Mouse (Mus musculus): ENCODE data around the gene Ufsp2. TPM values are rescaled to one million over a fixed set of nuclear protein-coding genes. Genes with fewer than 3 reads are reported as not detected.

The Ufsp2 gene
- 73.2 and 73.5 TPM in 2 replicates for polyA plus RNA-seq (2021; fragmentation: Nextera tagmentation)
- long read RNA-seq, experiment 1, transcript Ufsp2-201 (12 exons, 1,640 nt): major isoform, 32 of 81 reads
- long read RNA-seq, experiment 1, transcript Ufsp2-204 (11 exons, 1,613 nt): minor isoform, 5 of 81 reads
- long read RNA-seq, experiment 1, transcript Ufsp2-202 (4 exons, 603 nt): minor isoform, 17 of 81 reads
- long read RNA-seq, experiment 1, partial matches to known transcripts: 14 of 81 reads
- long read RNA-seq, experiment 1, other reads (novel, unspliced or antisense): 11 of 81 reads
- long read RNA-seq, experiment 2, transcript Ufsp2-204 (11 exons, 1,613 nt): minor isoform, 15 of 180 reads
- long read RNA-seq, experiment 2, transcript Ufsp2-201 (12 exons, 1,640 nt): major isoform, 129 of 180 reads
- long read RNA-seq, experiment 2, partial matches to known transcripts: 8 of 180 reads
- long read RNA-seq, experiment 2, other reads (novel, unspliced or antisense): 27 of 180 reads

GRCm38 (mm10) chr8:45975126-45975836 lies at the start of gene Ufsp2, which contains the start of gene 1700029J07Rik:
TSS of gene Ufsp2 (plus strand) at chr8:45975528.
TSS of gene 1700029J07Rik (minus strand) at chr8:45975252.

DNA sequence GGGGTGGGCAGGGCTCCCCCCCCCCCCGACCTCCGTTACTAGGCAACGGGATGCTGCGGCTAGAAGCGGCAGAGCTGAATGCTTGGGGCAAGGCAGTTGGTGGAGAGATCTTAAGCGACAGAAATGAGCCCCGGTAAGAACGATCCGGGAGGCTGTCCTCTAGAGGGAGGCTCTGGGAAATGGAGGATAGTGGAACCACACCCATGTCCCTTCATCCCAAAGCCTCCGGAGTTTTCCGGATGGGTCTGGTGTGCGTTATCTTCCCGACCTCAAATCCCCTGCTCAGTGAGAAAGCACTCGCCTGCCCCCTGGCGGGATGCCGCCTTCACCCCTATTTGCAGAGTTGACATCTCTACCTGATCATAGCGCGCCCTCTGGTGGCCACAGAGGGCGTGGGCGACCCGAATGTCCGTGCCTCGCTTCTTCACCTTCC lies 40.7 kb upstream of the Ufsp2 start, which contains the start of gene Ccdc110:
Gene Ccdc110, plus strand, starts transcription at position 38 of the 433 bp plus-strand sequence.

GRCm38 (mm10) chr8:45999138-45999783 lies 23.9 kb downstream of the Ufsp2 start, which contains the start of gene Lrp2bp:
TSS of gene Lrp2bp (plus strand) at chr8:45999303.

DNA sequence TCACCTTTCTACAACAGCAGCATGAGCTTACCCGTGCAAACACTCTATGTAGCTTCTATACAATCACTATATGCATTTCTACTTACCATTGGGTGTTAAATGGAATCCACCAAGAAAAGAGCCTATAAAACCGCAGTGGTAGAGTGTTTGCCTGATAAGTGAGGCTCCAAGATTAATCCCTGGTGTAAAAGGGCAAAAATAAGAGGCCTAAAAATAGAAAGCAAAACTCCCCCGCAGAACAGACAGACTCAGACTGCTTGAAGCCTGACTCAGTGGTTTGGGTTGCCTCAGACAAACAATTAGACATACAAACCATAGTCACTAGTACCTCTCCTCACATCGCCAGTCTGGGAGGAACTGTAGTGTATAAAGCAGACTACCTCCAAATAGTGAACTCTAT lies 30.3 kb downstream of the Ufsp2 start, which contains the start of gene Ankrd37:
Gene Ankrd37, minus strand, starts transcription at position 112 of the 400 bp plus-strand sequence.

Other genes starting within 250 kb of the Ufsp2 start
- gene Pdlim3, start 90.1 kb upstream of the Ufsp2 start, polyA plus RNA-seq (2021; fragmentation: Nextera tagmentation): 0.56 and 0.62 TPM in 2 replicates
- gene Ccdc110, start 40.9 kb upstream of the Ufsp2 start, polyA plus RNA-seq (2021; fragmentation: Nextera tagmentation): 0.15 and 0.18 TPM in 2 replicates
- gene 1700029J07Rik, start 276 bp upstream of the Ufsp2 start, polyA plus RNA-seq (2021; fragmentation: Nextera tagmentation): 2.0 and 2.8 TPM in 2 replicates
- 0.05 and 0.08 TPM in 2 replicates for gene Lrp2bp, start 23.8 kb downstream of the Ufsp2 start, polyA plus RNA-seq (2021; fragmentation: Nextera tagmentation)
- 14.6 and 14.8 TPM in 2 replicates for gene Ankrd37, start 30.2 kb downstream of the Ufsp2 start, polyA plus RNA-seq (2021; fragmentation: Nextera tagmentation)
- gene Cfap97, start 176.2 kb downstream of the Ufsp2 start, polyA plus RNA-seq (2021; fragmentation: Nextera tagmentation): 17.9 and 22.9 TPM in 2 replicates
- 9.4 and 10.2 TPM in 2 replicates for gene Snx25, start 176.6 kb downstream of the Ufsp2 start, polyA plus RNA-seq (2021; fragmentation: Nextera tagmentation)
- gene Slc25a4, start 235.8 kb downstream of the Ufsp2 start, polyA plus RNA-seq (2021; fragmentation: Nextera tagmentation): 1,918 and 1,979 TPM in 2 replicates

Data from layer of hippocampus, adult 6 months (tissue).